Comparison of ENCODE assay signal across 8 mouse cellular contexts in genomic region chr3:94658740-94659095, GRCm38 (mm10). TPM values are rescaled to one million over a fixed set of nuclear protein-coding genes. Genes with fewer than 3 reads are reported as not detected.
DNase-seq lines count a peak whose midpoint lies in the region; ATAC-seq and TF ChIP-seq lines count a peak whose summit lies in the region.
"Not testable (repeated sequence)": the region's sequence is repeated elsewhere in the genome, so short reads cannot be mapped to it uniquely, and the experiment has no call there.

Tuft1 (minus strand) TSS chr3:94658872.

- H3K4me3 ChIP-seq in MEL (ENCODE audit: control insufficient read depth in 1 of 2, insufficient read depth in 1 of 2, low read depth in 2 of 2, low read length in 2 of 2) = peak within 1 kb of the TSS; percentile 46 to 58
- peak within 1 kb of the TSS; percentile 36 for H3K4me3 ChIP-seq in hindbrain, embryonic 14.5 days (replicated peaks; ENCODE audit: low read length)
- H3K4me3 ChIP-seq in lung, embryonic 15.5 days = peak within 1 kb of the TSS; percentile 45
- H3K4me3 ChIP-seq in neural tube, embryonic 14.5 days (ENCODE audit: low read depth, low read length) = peak within 1 kb of the TSS; percentile 28

- not testable (repeated sequence) for TF ChIP-seq CTCF in MEL (IDR thresholded peaks at IDR 0.05 in 2 of 3, conservative IDR thresholded peaks at IDR 0.05 in 1 of 3; ENCODE audit: control insufficient read depth in 1 of 3, insufficient read depth in 1 of 3, low read depth in 2 of 3, low read length in 3 of 3, poor library complexity in 1 of 3, severe bottlenecking in 1 of 3)

- intact Hi-C loops in gastrocnemius, postnatal 14 days (cut with DNase I; ENCODE audit: low total_unique reads) = not testable (repeated sequence)

- not testable (repeated sequence) for DNase-seq in MEL (ENCODE audit: low read depth, low spot score); hindbrain, embryonic 14.5 days (ENCODE audit: low spot score)
- peak; percentile 36 to 43 for DNase-seq in cerebellum, postnatal 4 days (ENCODE audit: low spot score in 2 of 2)
- DNase-seq in gastrocnemius, postnatal 14 days = peak; percentile 53
- DNase-seq in layer of hippocampus, postnatal 10 days (ENCODE audit: low spot score in 2 of 2) = peak; percentile 36 to 56
- DNase-seq in testis, postnatal 14 days (ENCODE audit: low spot score) = peak; percentile 88

- not testable (repeated sequence) for H3K79me2 ChIP-seq in MEL (ENCODE audit: control insufficient read depth, insufficient read depth, low read length, poor library complexity)

- peak; percentile 92 for ATAC-seq in hindbrain, embryonic 14.5 days (ENCODE audit: low FRiP score)
- peak; percentile 92 for ATAC-seq in lung, embryonic 15.5 days (ENCODE audit: borderline replicate concordance, extremely low read depth, low FRiP score, low TSS enrichment)
- ATAC-seq in neural tube, embryonic 14.5 days (ENCODE audit: low read depth) = peak; percentile 94

- WGBS in hindbrain, embryonic 14.5 days = 0% methylated on average over 19 of the region's 33 CpGs
- under 1% methylated on average over 20 of the region's 33 CpGs for WGBS in lung, embryonic 15.5 days
- WGBS in neural tube, embryonic 14.5 days = 0% methylated on average over 17 of the region's 33 CpGs

- H3K4me1 ChIP-seq in MEL (ENCODE audit: control insufficient read depth in 1 of 2, insufficient read depth in 2 of 2, low read length in 2 of 2) = peaks cover 3 to 10% of the 10 kb centered on the region in 2 experiments; a peak in 3 of 4 replicates
- H3K4me1 ChIP-seq in hindbrain, embryonic 14.5 days (replicated peaks; ENCODE audit: control insufficient read depth, insufficient read depth, low read length); lung, embryonic 15.5 days; neural tube, embryonic 14.5 days (ENCODE audit: control insufficient read depth, insufficient read depth, low read length): not testable (repeated sequence)

- peak within 1 kb of the TSS; percentile 56 for H3K9ac ChIP-seq in MEL (ENCODE audit: control insufficient read depth, low read depth, low read length, poor library complexity, severe bottlenecking)
- not testable (repeated sequence) for H3K9ac ChIP-seq in hindbrain, embryonic 14.5 days; neural tube, embryonic 14.5 days (replicated peaks; ENCODE audit: low read depth, low read length)
- H3K9ac ChIP-seq in lung, embryonic 15.5 days = peak within 1 kb of the TSS; percentile 44

- not testable (repeated sequence) for TF ChIP-seq POLR2A in MEL (IDR thresholded peaks at IDR 0.05; ENCODE audit: control insufficient read depth in 1 of 2, insufficient read depth in 1 of 2, low read depth in 1 of 2, low read length in 2 of 2, poor library complexity in 1 of 2)

- peak within 1 kb of the TSS; percentile 55 for H3K4me2 ChIP-seq in hindbrain, embryonic 14.5 days (replicated peaks)
- peak within 1 kb of the TSS; percentile 70 for H3K4me2 ChIP-seq in lung, embryonic 15.5 days
- H3K4me2 ChIP-seq in neural tube, embryonic 14.5 days (ENCODE audit: low read depth, low read length) = peak within 1 kb of the TSS; percentile 54

- not testable (repeated sequence) for H3K36me3 ChIP-seq in MEL (ENCODE audit: control insufficient read depth in 1 of 2, insufficient read depth in 2 of 2, low read length in 2 of 2); hindbrain, embryonic 14.5 days (replicated peaks; ENCODE audit: control insufficient read depth, insufficient read depth); lung, embryonic 15.5 days; neural tube, embryonic 14.5 days (ENCODE audit: control insufficient read depth, insufficient read depth, low read length)

- peak within 1 kb of the TSS; percentile 63 for H3K27ac ChIP-seq in MEL (ENCODE audit: control insufficient read depth, low read depth, low read length)
- H3K27ac ChIP-seq in hindbrain, embryonic 14.5 days; neural tube, embryonic 14.5 days (ENCODE audit: low read depth, low read length): not testable (repeated sequence)
- H3K27ac ChIP-seq in lung, embryonic 15.5 days = peak within 1 kb of the TSS; percentile 84

- not testable (repeated sequence) for TF ChIP-seq RAD21 in MEL (IDR thresholded peaks at IDR 0.05; ENCODE audit: low read depth, low read length)

- not testable (repeated sequence) for TF ChIP-seq EP300 in MEL (IDR thresholded peaks at IDR 0.05; ENCODE audit: low read depth in 1 of 2, low read length in 2 of 2)

- not testable (repeated sequence) for H3K27me3 ChIP-seq in MEL (ENCODE audit: control insufficient read depth in 1 of 2, insufficient read depth in 2 of 2, low read length in 2 of 2); hindbrain, embryonic 14.5 days (ENCODE audit: control insufficient read depth, insufficient read depth, low read length); lung, embryonic 15.5 days; neural tube, embryonic 14.5 days (ENCODE audit: control insufficient read depth, insufficient read depth, low read length)

- H3K9me3 ChIP-seq in MEL (replicated peaks; ENCODE audit: insufficient read depth, low read length); hindbrain, embryonic 14.5 days (ENCODE audit: control insufficient read depth, low read length); lung, embryonic 15.5 days; neural tube, embryonic 14.5 days (ENCODE audit: control insufficient read depth, low read length): not testable (repeated sequence)

TF ChIP-seq in MEL, 35 proteins besides CTCF, POLR2A, EP300 and RAD21:
- TF ChIP-seq NRF1 (IDR thresholded peaks at IDR 0.05; ENCODE audit: insufficient read depth, low read depth, low read length, poor library complexity, severe bottlenecking) = peak; percentile 45; the same call in 1 of the 2 replicates
- TF ChIP-seq TCF12 (IDR thresholded peaks at IDR 0.05; ENCODE audit: low read depth, low read length) = 0 out of 2 replicates have a peak, but pooled peaks have one; percentile 9
- TF ChIP-seq SIN3A (IDR thresholded peaks at IDR 0.05; ENCODE audit: low read length) = peak; percentile 33; the same call in 1 of the 2 replicates

RNA-seq across cellular contexts. Expression of gene Tuft1, which starts in this region (rescaled TPM):
- total RNA-seq in MEL (2012; rRNA removed) = 4.8 and 6.6 TPM in 2 replicates
- 10 to 100 TPM in 1 of 2 experiments, not detected in 1; 13.5 TPM for polyA plus RNA-seq in MEL (2012; ENCODE audit: insufficient read depth in 1 of 2, insufficient read length in 2 of 2, low read depth in 1 of 2, low replicate concordance in 2 of 2, missing spikeins in 1 of 2)
- 1 to 10 TPM in 1 of 2 experiments, under 1 TPM in 1; 0.98 to 1.4 TPM for total RNA-seq in gastrocnemius, postnatal 14 days (2021)
- polyA plus RNA-seq in hindbrain, embryonic 14.5 days (2014; fragmentation: Nextera tagmentation; extraction: Ambion mirVana) = 7.2 and 7.7 TPM in 2 replicates
- total RNA-seq in layer of hippocampus, postnatal 10 days (2021) = 1 to 10 TPM; 2.6 to 3.1 TPM
- 10.4 and 11.6 TPM in 2 replicates for polyA plus RNA-seq in lung, embryonic 15.5 days (2015; fragmentation: Nextera tagmentation; extraction: Ambion mirVana)
- polyA plus RNA-seq in neural tube, embryonic 14.5 days (2014; fragmentation: Nextera tagmentation; extraction: Ambion mirVana) = 4.2 and 5.8 TPM in 2 replicates
